Mouse (Mus musculus): ENCODE results near the gene Zyg11b. TPM values are rescaled to one million over a fixed set of nuclear protein-coding genes. Genes with fewer than 3 reads are reported as not detected.

Zyg11b gene
- total RNA-seq (2014; rRNA removed) (25.4 and 28.8 TPM in 2 replicates), polyA plus RNA-seq (2012; rRNA removed) (5.8 and 6.4 TPM in 2 replicates)

DNA sequence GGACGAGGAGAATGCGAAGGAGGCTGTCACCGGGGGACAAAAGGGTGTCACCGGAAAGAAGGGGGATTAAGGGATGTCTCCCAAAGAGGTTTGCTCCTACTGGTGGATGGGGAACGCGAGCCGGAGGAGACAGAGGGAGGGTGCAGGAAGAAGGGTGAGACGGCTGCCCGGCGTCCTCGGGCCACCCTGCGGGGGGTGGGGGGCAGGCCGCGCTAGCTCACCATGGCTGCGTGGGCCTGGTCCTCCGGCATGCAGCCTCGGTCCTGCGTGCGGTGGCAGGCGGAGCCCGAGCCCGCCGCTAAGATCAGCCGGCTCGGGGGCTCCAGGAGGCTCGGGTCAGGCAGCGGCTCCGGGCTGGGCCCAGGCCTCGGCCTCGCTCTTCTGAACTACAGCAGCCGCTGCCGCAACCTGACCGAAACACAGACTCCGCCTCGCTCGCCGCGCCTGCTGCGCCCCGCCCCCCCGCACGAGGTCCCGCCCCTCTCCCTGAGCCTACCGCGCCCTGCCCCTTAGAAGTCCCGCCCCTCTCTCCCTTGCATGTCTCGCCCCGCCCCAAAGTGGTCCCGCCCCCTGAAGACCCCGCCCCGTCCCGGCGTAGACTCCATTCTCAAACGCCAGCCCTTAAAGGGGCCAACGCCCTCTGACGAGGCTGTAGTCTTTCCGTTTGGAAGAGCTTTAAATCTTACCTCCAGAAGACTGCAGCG is at the start of gene Zyg11b:
Gene Zyg11b (minus strand): TSS at position 427 of the 704 bp plus-strand sequence.
- peak within 1 kb of the TSS; percentile 99 for H3K9ac ChIP-seq (ENCODE audit: low read depth, low read length)
- H3K4me1 ChIP-seq (ENCODE audit: control insufficient read depth, insufficient read depth, low read length) = peaks cover 8% of the 10 kb centered on the region
- peak; percentile 94 for TF ChIP-seq POLR2A (IDR thresholded peaks at IDR 0.05; ENCODE audit: extremely low read depth, insufficient read depth, low read length)
- TF ChIP-seq CTCF (IDR thresholded peaks at IDR 0.05; ENCODE audit: low read depth, low read length) = no peak
- WGBS = under 1% methylated on average over 46 of the region's 58 CpGs
- peak within 1 kb of the TSS; percentile 93 for H3K27ac ChIP-seq (replicated peaks; ENCODE audit: insufficient read depth, low read depth, low read length)
- DNase-seq (ENCODE audit: extremely low read depth, low read depth, low spot score) = peak; percentile 77
- H3K36me3 ChIP-seq (ENCODE audit: control insufficient read depth, insufficient read depth, low read length) = no peaks in the 10 kb centered on the region
- no peaks in the 10 kb centered on the region for H3K27me3 ChIP-seq (ENCODE audit: control insufficient read depth, insufficient read depth, low read length)
- H3K4me3 ChIP-seq (ENCODE audit: insufficient read depth, low read depth, low read length) = peak within 1 kb of the TSS; percentile 97
- peaks cover 35% of the 10 kb centered on the region; the same call in 1 of the 2 replicates for H3K79me2 ChIP-seq (ENCODE audit: control insufficient read depth, insufficient read depth, low read length)

DNA sequence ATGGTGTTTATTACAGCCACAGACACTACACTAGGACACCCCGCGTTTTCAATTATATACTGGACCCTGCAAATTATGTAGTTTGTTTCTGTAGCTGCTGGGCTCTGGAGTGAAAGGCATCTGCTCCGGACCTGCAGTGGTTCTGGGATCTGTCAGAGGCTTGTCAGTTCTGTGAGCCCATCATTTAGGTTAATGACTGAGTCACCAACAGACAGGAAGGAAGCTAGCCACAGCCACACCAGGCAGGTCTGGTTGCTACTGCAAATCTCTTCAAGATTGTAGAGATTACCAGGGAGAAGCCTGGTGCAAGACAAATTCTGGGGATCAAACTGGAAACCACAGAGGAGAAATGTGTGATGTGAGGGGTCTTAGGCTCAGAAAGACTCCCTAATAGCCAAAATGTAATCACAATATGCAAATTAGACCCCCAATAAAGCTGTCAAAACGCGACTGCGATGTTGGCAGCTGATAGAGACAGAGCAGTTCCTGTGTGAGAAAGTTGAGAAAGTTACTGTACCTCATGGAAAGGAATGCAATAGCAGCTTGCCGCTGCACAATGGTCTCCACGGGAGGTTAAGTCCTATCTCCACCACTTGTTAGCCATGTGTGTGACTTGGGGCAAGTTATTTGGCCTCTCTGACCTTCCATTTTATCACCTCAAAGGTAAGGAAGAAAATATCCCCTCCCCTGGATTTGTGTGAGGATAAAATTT is 49.1 kb upstream of the Zyg11b start:
- Histone ChIP-seq H3K36me3 (ENCODE audit: control insufficient read depth, insufficient read depth, low read length) (no peaks in the 10 kb centered on the region), H3K4me3 (ENCODE audit: insufficient read depth, low read depth, low read length) (no peak overlapping the region), H3K27me3 (ENCODE audit: control insufficient read depth, insufficient read depth, low read length) (no peaks in the 10 kb centered on the region), H3K79me2 (ENCODE audit: control insufficient read depth, insufficient read depth, low read length) (no peaks in the 10 kb centered on the region), H3K27ac (replicated peaks; ENCODE audit: insufficient read depth, low read depth, low read length) (peak overlapping the region; percentile 64), H3K4me1 (ENCODE audit: control insufficient read depth, insufficient read depth, low read length) (peaks cover 29% of the 10 kb centered on the region), H3K9ac (ENCODE audit: low read depth, low read length) (no peak overlapping the region)
- 54% methylated on average over 8 of the region's 8 CpGs for WGBS
- no peak for DNase-seq (ENCODE audit: extremely low read depth, low read depth, low spot score)
- no peak for TF ChIP-seq POLR2A (IDR thresholded peaks at IDR 0.05; ENCODE audit: extremely low read depth, insufficient read depth, low read length)
- no peak for TF ChIP-seq CTCF (IDR thresholded peaks at IDR 0.05; ENCODE audit: low read depth, low read length)

DNA sequence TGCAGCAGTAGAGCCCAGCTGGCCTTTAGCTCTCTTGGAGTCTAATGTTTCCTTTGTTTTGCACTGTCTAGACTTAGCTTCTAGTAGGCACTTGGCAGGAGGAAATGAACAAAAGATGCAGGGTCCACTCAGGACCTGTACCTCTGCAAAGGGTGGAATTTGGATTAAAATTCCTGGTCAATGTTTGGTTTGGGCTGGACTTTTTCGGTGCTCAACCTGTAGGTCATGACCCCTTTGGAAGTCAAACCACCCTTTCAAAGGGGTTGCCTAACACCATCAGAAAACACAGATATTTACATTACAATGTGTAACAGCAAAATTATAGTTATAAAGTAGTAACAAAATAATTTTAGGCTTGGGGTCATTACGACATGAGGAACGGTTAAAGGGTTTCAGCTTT is 48.2 kb upstream of the Zyg11b start:
- WGBS = 29% methylated on average over 3 of the region's 3 CpGs
- peak; percentile 95 for DNase-seq (ENCODE audit: extremely low read depth, low read depth, low spot score)
- peak overlapping the region; percentile 84 for H3K27ac ChIP-seq (replicated peaks; ENCODE audit: insufficient read depth, low read depth, low read length)
- no peak overlapping the region for H3K4me3 ChIP-seq (ENCODE audit: insufficient read depth, low read depth, low read length)
- no peaks in the 10 kb centered on the region for H3K27me3 ChIP-seq (ENCODE audit: control insufficient read depth, insufficient read depth, low read length)
- H3K79me2 ChIP-seq (ENCODE audit: control insufficient read depth, insufficient read depth, low read length) = no peaks in the 10 kb centered on the region
- TF ChIP-seq CTCF (IDR thresholded peaks at IDR 0.05; ENCODE audit: low read depth, low read length) (no peak), POLR2A (IDR thresholded peaks at IDR 0.05; ENCODE audit: extremely low read depth, insufficient read depth, low read length) (no peak)
- H3K36me3 ChIP-seq (ENCODE audit: control insufficient read depth, insufficient read depth, low read length) = no peaks in the 10 kb centered on the region
- peaks cover 27% of the 10 kb centered on the region for H3K4me1 ChIP-seq (ENCODE audit: control insufficient read depth, insufficient read depth, low read length)
- H3K9ac ChIP-seq (ENCODE audit: low read depth, low read length) = no peak overlapping the region; the same call in 1 of the 2 replicates

DNA sequence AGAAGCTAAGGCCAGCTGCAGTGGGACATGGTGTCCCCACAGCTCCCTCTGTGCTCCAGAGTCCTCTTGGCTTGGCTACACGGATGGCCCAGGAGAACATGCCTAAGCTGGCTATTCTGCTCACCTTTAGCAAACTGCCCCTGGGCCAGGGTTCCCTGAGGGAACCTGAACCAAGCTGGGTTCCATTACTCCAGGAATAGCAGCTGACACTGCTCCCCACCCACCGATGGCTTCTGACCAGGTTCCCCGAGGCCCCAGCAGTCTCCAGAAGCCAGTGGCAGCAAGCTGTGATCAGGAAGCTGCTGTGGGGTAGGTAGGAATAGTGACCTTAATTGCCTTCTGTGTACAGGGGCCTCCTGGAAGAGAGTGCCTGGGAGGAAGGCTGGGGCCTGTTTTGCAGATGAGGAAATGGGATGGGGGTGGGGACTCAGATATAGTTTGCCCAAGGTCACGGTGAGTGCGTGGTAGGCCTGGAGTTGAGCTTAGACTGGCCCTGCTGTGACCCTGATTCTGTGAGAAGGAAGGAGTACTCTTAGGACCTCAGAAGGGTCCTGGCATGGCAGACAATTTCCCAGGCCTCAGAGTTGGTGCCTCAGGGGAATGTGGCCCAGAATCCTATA is 47.5 kb upstream of the Zyg11b start:
- Histone ChIP-seq H3K4me3 (ENCODE audit: insufficient read depth, low read depth, low read length) (no peak overlapping the region), H3K36me3 (ENCODE audit: control insufficient read depth, insufficient read depth, low read length) (no peaks in the 10 kb centered on the region), H3K79me2 (ENCODE audit: control insufficient read depth, insufficient read depth, low read length) (no peaks in the 10 kb centered on the region), H3K4me1 (ENCODE audit: control insufficient read depth, insufficient read depth, low read length) (peaks cover 27% of the 10 kb centered on the region), H3K9ac (ENCODE audit: low read depth, low read length) (peak overlapping the region; percentile 14; the same call in 1 of the 2 replicates), H3K27me3 (ENCODE audit: control insufficient read depth, insufficient read depth, low read length) (no peaks in the 10 kb centered on the region), H3K27ac (replicated peaks; ENCODE audit: insufficient read depth, low read depth, low read length) (peak overlapping the region; percentile 84)
- WGBS = 15% methylated on average over 5 of the region's 5 CpGs
- TF ChIP-seq CTCF (IDR thresholded peaks at IDR 0.05; ENCODE audit: low read depth, low read length) (no peak), POLR2A (IDR thresholded peaks at IDR 0.05; ENCODE audit: extremely low read depth, insufficient read depth, low read length) (no peak)
- peak; percentile 80 for DNase-seq (ENCODE audit: extremely low read depth, low read depth, low spot score)

DNA sequence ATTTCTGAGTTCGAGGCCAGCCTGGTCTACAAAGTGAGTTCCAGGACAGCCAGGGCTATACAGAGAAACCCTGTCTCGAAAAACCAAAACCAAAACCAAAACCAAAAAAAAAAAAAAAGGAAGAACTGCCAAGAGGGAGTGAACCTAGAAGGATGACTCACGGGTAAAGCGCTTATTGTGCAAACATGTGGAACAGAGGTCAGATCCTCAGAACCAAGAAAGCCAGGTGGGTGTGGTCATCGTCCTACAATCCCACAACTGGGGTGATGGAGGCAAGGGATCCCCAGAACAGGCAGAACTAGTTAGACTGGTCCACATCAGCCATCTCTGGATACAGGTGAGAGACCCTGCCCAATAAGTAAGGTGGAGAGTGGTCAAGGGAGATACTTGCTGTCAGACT is 46.2 kb upstream of the Zyg11b start:
- Histone ChIP-seq H3K79me2 (ENCODE audit: control insufficient read depth, insufficient read depth, low read length) (no peaks in the 10 kb centered on the region), H3K36me3 (ENCODE audit: control insufficient read depth, insufficient read depth, low read length) (no peaks in the 10 kb centered on the region), H3K27ac (replicated peaks; ENCODE audit: insufficient read depth, low read depth, low read length) (peak overlapping the region; percentile 84), H3K4me1 (ENCODE audit: control insufficient read depth, insufficient read depth, low read length) (peaks cover 27% of the 10 kb centered on the region), H3K4me3 (ENCODE audit: insufficient read depth, low read depth, low read length) (no peak overlapping the region), H3K27me3 (ENCODE audit: control insufficient read depth, insufficient read depth, low read length) (no peaks in the 10 kb centered on the region), H3K9ac (ENCODE audit: low read depth, low read length) (no peak overlapping the region)
- 18% methylated on average over 5 of the region's 5 CpGs for WGBS
- DNase-seq (ENCODE audit: extremely low read depth, low read depth, low spot score) = peak; percentile 92
- no peak for TF ChIP-seq POLR2A (IDR thresholded peaks at IDR 0.05; ENCODE audit: extremely low read depth, insufficient read depth, low read length)
- no peak for TF ChIP-seq CTCF (IDR thresholded peaks at IDR 0.05; ENCODE audit: low read depth, low read length)
